Mouse (Mus musculus): ENCODE results near the gene Rps12. TPM values are rescaled to one million over a fixed set of nuclear protein-coding genes. Genes with fewer than 3 reads are reported as not detected.

Rps12 gene
- polyA plus RNA-seq, 1 experiment from 2014 or later, result 124 TPM

- no peak for DNase-seq (ENCODE audit: low spot score)
- Histone ChIP-seq H3K27me3 (ENCODE audit: insufficient read depth, poor library complexity, severe bottlenecking) (no peaks in the 10 kb centered on the region), H3K27ac (no peak overlapping the region), H3K36me3 (peaks cover 62% of the 10 kb centered on the region), H3K9me3 (no peaks in the 10 kb centered on the region), H3K4me3 (no peak overlapping the region), H3K4me1 (replicated peaks) (peaks cover 16% of the 10 kb centered on the region)
- WGBS, result 87% methylated on average over 11 of the region's 11 CpGs
Observed at GRCm38 (mm10) chr10:23781760-23782735, 5.0 kb downstream of the Rps12 start.

- no peak for DNase-seq (ENCODE audit: low spot score)
- no peak overlapping the region for H3K4me3 ChIP-seq
- peaks cover 56% of the 10 kb centered on the region for H3K36me3 ChIP-seq
- H3K27ac ChIP-seq, result no peak overlapping the region
- no peaks in the 10 kb centered on the region for H3K9me3 ChIP-seq
- no peaks in the 10 kb centered on the region for H3K27me3 ChIP-seq (ENCODE audit: insufficient read depth, poor library complexity, severe bottlenecking)
- H3K4me1 ChIP-seq (replicated peaks), result peaks cover 8% of the 10 kb centered on the region
- 87% methylated on average over 6 of the region's 6 CpGs for WGBS
Observed at GRCm38 (mm10) chr10:23780539-23781275, 6.4 kb downstream of the Rps12 start.

GRCm38 (mm10) chr10:23777288-23777945, 9.7 kb downstream of the Rps12 start:
- no peak for DNase-seq (ENCODE audit: low spot score)
- WGBS, result 36% methylated on average over 5 of the region's 5 CpGs

GRCm38 (mm10) chr10:23754166-23754565, 32.9 kb downstream of the Rps12 start:
- Histone ChIP-seq H3K4me1 (replicated peaks) (no peaks in the 10 kb centered on the region), H3K9me3 (no peaks in the 10 kb centered on the region), H3K27me3 (ENCODE audit: insufficient read depth, poor library complexity, severe bottlenecking) (no peaks in the 10 kb centered on the region), H3K27ac (no peak overlapping the region), H3K36me3 (no peaks in the 10 kb centered on the region), H3K4me3 (no peak overlapping the region)
- DNase-seq (ENCODE audit: low spot score), result no peak
- WGBS, result 77% methylated on average over 7 of the region's 7 CpGs

More at GRCm38 (mm10) chr10:23777288-23777945, 9.7 kb downstream of the Rps12 start:
- Histone ChIP-seq H3K4me3 (no peak overlapping the region), H3K9me3 (no peaks in the 10 kb centered on the region), H3K4me1 (replicated peaks) (no peaks in the 10 kb centered on the region), H3K27me3 (ENCODE audit: insufficient read depth, poor library complexity, severe bottlenecking) (no peaks in the 10 kb centered on the region), H3K27ac (no peak overlapping the region), H3K36me3 (peaks cover 25% of the 10 kb centered on the region; the same call in 1 of the 2 replicates)

Other genes starting within 250 kb of the Rps12 start
- gene Slc18b1, start 9.7 kb upstream of the Rps12 start, polyA plus RNA-seq (2016; fragmentation: Nextera tagmentation; extraction: Ambion mirVana), result 11.4 and 12.9 TPM in 2 replicates
- gene Vnn3, start 64.2 kb upstream of the Rps12 start, polyA plus RNA-seq (2016; fragmentation: Nextera tagmentation; extraction: Ambion mirVana), result not detected in 2 replicates
- 3.1 and 4.6 TPM in 2 replicates for gene Vnn1, start 107.4 kb upstream of the Rps12 start, polyA plus RNA-seq (2016; fragmentation: Nextera tagmentation; extraction: Ambion mirVana)
- not detected in 2 replicates for gene Taar1, start 133.1 kb upstream of the Rps12 start, polyA plus RNA-seq (2016; fragmentation: Nextera tagmentation; extraction: Ambion mirVana)
- not detected in 2 replicates for gene Taar2, start 151.3 kb upstream of the Rps12 start, polyA plus RNA-seq (2016; fragmentation: Nextera tagmentation; extraction: Ambion mirVana)
- not detected in 2 replicates for gene Taar3, start 162.3 kb upstream of the Rps12 start, polyA plus RNA-seq (2016; fragmentation: Nextera tagmentation; extraction: Ambion mirVana)
- not detected in 2 replicates for gene Taar4, start 173.2 kb upstream of the Rps12 start, polyA plus RNA-seq (2016; fragmentation: Nextera tagmentation; extraction: Ambion mirVana)
- gene Taar5, start 183.4 kb upstream of the Rps12 start, polyA plus RNA-seq (2016; fragmentation: Nextera tagmentation; extraction: Ambion mirVana), result not detected in 2 replicates
- not detected in 2 replicates for gene Taar6, start 198.4 kb upstream of the Rps12 start, polyA plus RNA-seq (2016; fragmentation: Nextera tagmentation; extraction: Ambion mirVana)
- not detected in 2 replicates for gene Taar7a, start 206.2 kb upstream of the Rps12 start, polyA plus RNA-seq (2016; fragmentation: Nextera tagmentation; extraction: Ambion mirVana)
- gene Taar7b, start 212.7 kb upstream of the Rps12 start, polyA plus RNA-seq (2016; fragmentation: Nextera tagmentation; extraction: Ambion mirVana), result not detected in 2 replicates
- not detected in 2 replicates for gene Taar7d, start 239.9 kb upstream of the Rps12 start, polyA plus RNA-seq (2016; fragmentation: Nextera tagmentation; extraction: Ambion mirVana)

Measured in hindbrain, embryonic 10.5 days (tissue).